Comparison of ENCODE assay signal across 24 mouse cellular contexts in the genomic region with DNA sequence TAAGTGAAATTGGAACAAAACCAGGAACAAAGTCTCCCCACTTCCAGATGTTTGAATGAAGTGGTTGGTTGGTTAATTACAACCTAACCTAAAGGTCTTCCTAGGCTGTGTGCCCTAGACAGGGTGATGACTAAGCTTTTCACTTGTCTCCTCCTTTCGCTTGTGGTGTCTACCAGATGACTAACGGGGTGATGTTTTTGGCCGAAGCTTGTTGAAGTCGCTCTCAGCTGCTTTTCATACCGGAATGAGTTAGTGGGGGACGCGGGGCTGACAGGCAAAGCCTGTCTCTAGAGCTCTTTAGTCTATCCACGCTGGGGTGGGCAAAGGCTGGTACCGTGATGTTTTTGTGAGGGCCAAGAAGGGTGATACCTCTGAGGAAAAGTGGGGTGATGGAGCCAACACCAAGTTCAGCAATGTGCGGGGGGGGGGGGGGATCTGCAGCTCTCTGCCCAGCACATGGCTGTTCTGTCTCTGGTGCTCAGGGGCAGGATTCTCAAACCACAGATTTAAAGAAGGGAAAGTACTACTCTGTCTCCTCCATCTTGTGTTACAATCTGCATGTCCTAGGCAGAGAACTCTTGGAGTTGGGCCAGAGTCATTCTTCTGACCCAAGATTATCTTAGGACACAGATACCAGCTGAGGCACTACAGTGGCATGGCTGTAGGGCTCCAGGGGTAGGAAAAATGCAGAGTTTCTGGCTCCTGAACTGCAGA.
A peak's percentile ranks its signal among the peaks of the same experiment; 100 is the strongest.
DNase-seq lines count a peak whose midpoint lies in the region; ATAC-seq and TF ChIP-seq lines count a peak whose summit lies in the region.
"Had no signal": no experiment of that assay in that cellular context is flagged by ENCODE, and none has a peak within 500 bp of the region (broad histone marks: within the 10 kb centered on the region; RNA-seq: fewer than 3 reads in every experiment).

No protein-coding gene starts in this region.

- no peaks in the 10 kb centered on the region for H3K79me2 ChIP-seq in myocyte (ENCODE audit: control insufficient read depth, insufficient read depth)

- H3K9ac ChIP-seq in limb, embryonic 14.5 days (ENCODE audit: low read depth, low read length, severe bottlenecking), result no peak overlapping the region
- no peak overlapping the region for H3K9ac ChIP-seq in lung, postnatal 0 days (replicated peaks; ENCODE audit: low read depth)
- H3K9ac ChIP-seq: forebrain, embryonic 13.5 days; liver, embryonic 15.5 days; midbrain, embryonic 13.5 days; neural tube, embryonic 12.5 days had no signal

- ATAC-seq in limb, embryonic 14.5 days (ENCODE audit: low FRiP score, low read depth), result no peak
- peak; percentile 85 for ATAC-seq in lung, postnatal 0 days
- ATAC-seq: forebrain, embryonic 13.5 days; intestine, postnatal 0 days; midbrain, embryonic 13.5 days had no signal

- H3K27me3 ChIP-seq in limb, embryonic 14.5 days (ENCODE audit: control insufficient read depth, insufficient read depth, low read length), result no peaks in the 10 kb centered on the region
- no peaks in the 10 kb centered on the region for H3K27me3 ChIP-seq in limb, embryonic 10.5 days (ENCODE audit: low read depth, poor library complexity, severe bottlenecking)
- H3K27me3 ChIP-seq in lung, postnatal 0 days (replicated peaks; ENCODE audit: insufficient read depth, low read length), result no peaks in the 10 kb centered on the region
- H3K27me3 ChIP-seq in myocyte (ENCODE audit: control insufficient read depth, insufficient read depth, insufficient read length), result no peaks in the 10 kb centered on the region
- H3K27me3 ChIP-seq: forebrain, embryonic 13.5 days; liver, embryonic 15.5 days; midbrain, embryonic 13.5 days; neural tube, embryonic 12.5 days had no signal

- H3K27ac ChIP-seq in limb, embryonic 14.5 days (replicated peaks; ENCODE audit: low read depth, low read length), result no peak overlapping the region
- no peak overlapping the region for H3K27ac ChIP-seq in limb, embryonic 10.5 days
- H3K27ac ChIP-seq in lung, postnatal 0 days (ENCODE audit: low read length), result no peak overlapping the region
- H3K27ac ChIP-seq: forebrain, embryonic 13.5 days; heart, embryonic 10.5 days; kidney, postnatal 0 days; liver, embryonic 15.5 days; midbrain, embryonic 13.5 days; neural tube, embryonic 12.5 days had no signal

- H3K9me3 ChIP-seq in limb, embryonic 14.5 days (ENCODE audit: control insufficient read depth, low read length), result peaks cover 4% of the 10 kb centered on the region; the same call in 1 of the 2 replicates
- no peaks in the 10 kb centered on the region for H3K9me3 ChIP-seq in limb, embryonic 10.5 days (replicated peaks)
- H3K9me3 ChIP-seq in lung, postnatal 0 days (ENCODE audit: low read length), result no peaks in the 10 kb centered on the region
- H3K9me3 ChIP-seq: heart, embryonic 10.5 days; liver, embryonic 15.5 days; midbrain, embryonic 13.5 days; neural tube, embryonic 12.5 days had no signal

- no peak for TF ChIP-seq CTCF in lung, postnatal 0 days (IDR thresholded peaks at IDR 0.05)

- H3ac ChIP-seq in myocyte (ENCODE audit: control insufficient read depth, insufficient read length), result no peak overlapping the region

- DNase-seq in limb, embryonic 14.5 days (ENCODE audit: low spot score), result peak; percentile 61
- DNase-seq in limb, embryonic 10.5 days (ENCODE audit: low spot score), result no peak
- DNase-seq in NIH3T3 (ENCODE audit: low read depth), result peak; percentile 33
- DNase-seq in lung, postnatal 0 days (ENCODE audit: low spot score), result peak; percentile 84
- no peak for DNase-seq in embryo, embryonic 10.5 days (ENCODE audit: low spot score)
- DNase-seq in kidney, adult 11 months, result no peak
- no peak for DNase-seq in adrenal gland, adult 2 months
- DNase-seq: adrenal gland, postnatal 25 days; B cell, adult 2 months; cerebellum, adult 9-10 months; layer of hippocampus, adult 9-11 months; liver; retina, postnatal 1 day; right cerebral cortex, postnatal 25 days; thymus, postnatal 14 days had no signal

- TF ChIP-seq EP300 in lung, postnatal 0 days (IDR thresholded peaks at IDR 0.05), result no peak; the same call in 1 of the 2 replicates

- H3K36me3 ChIP-seq in limb, embryonic 14.5 days (ENCODE audit: control insufficient read depth, insufficient read depth, low read length), result no peaks in the 10 kb centered on the region
- no peaks in the 10 kb centered on the region for H3K36me3 ChIP-seq in limb, embryonic 10.5 days
- H3K36me3 ChIP-seq in lung, postnatal 0 days (ENCODE audit: insufficient read depth, low read length), result no peaks in the 10 kb centered on the region
- H3K36me3 ChIP-seq in myocyte (ENCODE audit: control insufficient read depth, insufficient read depth), result no peaks in the 10 kb centered on the region
- H3K36me3 ChIP-seq: heart, embryonic 10.5 days; liver, embryonic 15.5 days; midbrain, embryonic 13.5 days; neural tube, embryonic 12.5 days had no signal

- no peak overlapping the region for H3K4me3 ChIP-seq in limb, embryonic 14.5 days (replicated peaks; ENCODE audit: low read length)
- no peak overlapping the region for H3K4me3 ChIP-seq in limb, embryonic 10.5 days
- H3K4me3 ChIP-seq in lung, postnatal 0 days (ENCODE audit: low read depth, low read length), result no peak overlapping the region
- no peak overlapping the region for H3K4me3 ChIP-seq in myocyte
- H3K4me3 ChIP-seq: erythroblast, embryonic 14.5 days; forebrain, embryonic 13.5 days; heart, embryonic 10.5 days; liver, embryonic 15.5 days; midbrain, embryonic 13.5 days; neural tube, embryonic 12.5 days had no signal

- TF ChIP-seq POLR2A in limb, embryonic 14.5 days (IDR thresholded peaks at IDR 0.05; ENCODE audit: borderline replicate concordance, extremely low read depth, insufficient read depth, insufficient read length), result no peak
- no peak for TF ChIP-seq POLR2A in myocyte (IDR thresholded peaks at IDR 0.05; ENCODE audit: insufficient read length, low read depth)

- H3K4me2 ChIP-seq in limb, embryonic 14.5 days (replicated peaks; ENCODE audit: low read depth, low read length, severe bottlenecking), result no peak overlapping the region
- H3K4me2 ChIP-seq in lung, postnatal 0 days (replicated peaks; ENCODE audit: low read depth, low read length), result no peak overlapping the region
- peak overlapping the region; percentile 77 for H3K4me2 ChIP-seq in myocyte (ENCODE audit: low read depth)
- H3K4me2 ChIP-seq: forebrain, embryonic 13.5 days; liver, embryonic 15.5 days; midbrain, embryonic 13.5 days; neural tube, embryonic 12.5 days had no signal

- WGBS in limb, embryonic 14.5 days, result 77% methylated on average over 9 of the region's 10 CpGs
- WGBS in limb, embryonic 10.5 days, result 89% methylated on average over 10 of the region's 10 CpGs
- WGBS in lung, postnatal 0 days, result 68% methylated on average over 10 of the region's 10 CpGs

- H3K4me1 ChIP-seq in limb, embryonic 14.5 days (ENCODE audit: control insufficient read depth, insufficient read depth, low read length), result no peaks in the 10 kb centered on the region
- no peaks in the 10 kb centered on the region for H3K4me1 ChIP-seq in limb, embryonic 10.5 days
- H3K4me1 ChIP-seq in lung, postnatal 0 days (ENCODE audit: insufficient read depth, low read depth, low read length), result no peaks in the 10 kb centered on the region
- H3K4me1 ChIP-seq: forebrain, embryonic 13.5 days; heart, embryonic 10.5 days; liver, embryonic 15.5 days; midbrain, embryonic 13.5 days; neural tube, embryonic 12.5 days had no signal

TF ChIP-seq in myocyte, 11 proteins besides CTCF, POLR2A, EP300 and RAD21:
- TF ChIP-seq REST (IDR thresholded peaks at IDR 0.05; ENCODE audit: insufficient read depth, insufficient read length), result no peak

Comparison
In these comparisons a context has a peak if more than half of its experiments do, and no peak if none do; other contexts are left out.
1. DNase-seq: peak in limb, embryonic 14.5 days (single experiment), NIH3T3 (single experiment) and lung, postnatal 0 days (single experiment); none in limb, embryonic 10.5 days (single experiment), embryo, embryonic 10.5 days (single experiment), kidney, adult 11 months (single experiment) and adrenal gland, adult 2 months (single experiment).